Mouse (Mus musculus): Measurements from ENCODE around the gene Etv6. TPM values are rescaled to one million over a fixed set of nuclear protein-coding genes. Genes with fewer than 3 reads are reported as not detected.

Etv6 gene
- polyA plus RNA-seq, 1 experiment from 2014 or later = 2.7 TPM

- H3K9ac ChIP-seq (ENCODE audit: low read depth, low read length) = no peak overlapping the region
- 66% methylated on average over 9 of the region's 9 CpGs for WGBS (ENCODE audit: insufficient replicate concordance)
- no peaks in the 10 kb centered on the region; the same call in 1 of the 2 replicates for H3K4me1 ChIP-seq (ENCODE audit: control insufficient read depth, low read depth, low read length)
- no peaks in the 10 kb centered on the region for H3K27me3 ChIP-seq (ENCODE audit: control insufficient read depth, insufficient read depth, low read depth, low read length)
- no peaks in the 10 kb centered on the region for H3K36me3 ChIP-seq (ENCODE audit: control insufficient read depth, insufficient read depth)
- ATAC-seq (ENCODE audit: low read depth) = no peak
- no peak overlapping the region for H3K4me3 ChIP-seq (ENCODE audit: low read depth, low read length)
- no peaks in the 10 kb centered on the region for H3K9me3 ChIP-seq (replicated peaks; ENCODE audit: control insufficient read depth, low read length)
- H3K27ac ChIP-seq (ENCODE audit: low read length) = no peak overlapping the region
- H3K4me2 ChIP-seq (ENCODE audit: low read depth, low read length) = no peak overlapping the region
Observed at GRCm38 (mm10) chr6:134060036-134060435, 24.5 kb downstream of the Etv6 start.

GRCm38 (mm10) chr6:134060811-134061210 lies 25.3 kb downstream of the Etv6 start:
- Histone ChIP-seq H3K4me1 (ENCODE audit: control insufficient read depth, low read depth, low read length) (no peaks in the 10 kb centered on the region; the same call in 1 of the 2 replicates), H3K27ac (ENCODE audit: low read length) (0 out of 2 replicates have a peak overlapping the region, but pooled peaks have one; percentile 14), H3K9me3 (replicated peaks; ENCODE audit: control insufficient read depth, low read length) (no peaks in the 10 kb centered on the region), H3K9ac (ENCODE audit: low read depth, low read length) (no peak overlapping the region), H3K36me3 (ENCODE audit: control insufficient read depth, insufficient read depth) (no peaks in the 10 kb centered on the region), H3K4me2 (ENCODE audit: low read depth, low read length) (no peak overlapping the region), H3K4me3 (ENCODE audit: low read depth, low read length) (no peak overlapping the region), H3K27me3 (ENCODE audit: control insufficient read depth, insufficient read depth, low read depth, low read length) (no peaks in the 10 kb centered on the region)
- no peak for ATAC-seq (ENCODE audit: low read depth)
- 50% methylated on average over 12 of the region's 12 CpGs for WGBS (ENCODE audit: insufficient replicate concordance)

GRCm38 (mm10) chr6:134065018-134065725 lies 29.7 kb downstream of the Etv6 start:
- no peaks in the 10 kb centered on the region; the same call in 1 of the 2 replicates for H3K4me1 ChIP-seq (ENCODE audit: control insufficient read depth, low read depth, low read length)
- H3K9ac ChIP-seq (ENCODE audit: low read depth, low read length) = no peak overlapping the region
- no peaks in the 10 kb centered on the region for H3K9me3 ChIP-seq (replicated peaks; ENCODE audit: control insufficient read depth, low read length)
- 46% methylated on average over 11 of the region's 11 CpGs for WGBS (ENCODE audit: insufficient replicate concordance)
- no peaks in the 10 kb centered on the region for H3K27me3 ChIP-seq (ENCODE audit: control insufficient read depth, insufficient read depth, low read depth, low read length)
- no peak overlapping the region for H3K4me3 ChIP-seq (ENCODE audit: low read depth, low read length)
- no peak overlapping the region for H3K27ac ChIP-seq (ENCODE audit: low read length)
- ATAC-seq (ENCODE audit: low read depth) = no peak
- H3K36me3 ChIP-seq (ENCODE audit: control insufficient read depth, insufficient read depth) = no peaks in the 10 kb centered on the region
- H3K4me2 ChIP-seq (ENCODE audit: low read depth, low read length) = no peak overlapping the region

GRCm38 (mm10) chr6:134066112-134066511 lies 30.6 kb downstream of the Etv6 start:
- no peaks in the 10 kb centered on the region; the same call in 1 of the 2 replicates for H3K4me1 ChIP-seq (ENCODE audit: control insufficient read depth, low read depth, low read length)
- no peak overlapping the region for H3K9ac ChIP-seq (ENCODE audit: low read depth, low read length)
- H3K4me3 ChIP-seq (ENCODE audit: low read depth, low read length) = no peak overlapping the region
- WGBS (ENCODE audit: insufficient replicate concordance) = 36% methylated on average over 6 of the region's 6 CpGs
- no peak overlapping the region for H3K27ac ChIP-seq (ENCODE audit: low read length)
- H3K9me3 ChIP-seq (replicated peaks; ENCODE audit: control insufficient read depth, low read length) = no peaks in the 10 kb centered on the region
- no peaks in the 10 kb centered on the region for H3K27me3 ChIP-seq (ENCODE audit: control insufficient read depth, insufficient read depth, low read depth, low read length)
- no peaks in the 10 kb centered on the region for H3K36me3 ChIP-seq (ENCODE audit: control insufficient read depth, insufficient read depth)
- no peak for ATAC-seq (ENCODE audit: low read depth)
- H3K4me2 ChIP-seq (ENCODE audit: low read depth, low read length) = no peak overlapping the region

- 63% methylated on average over 4 of the region's 4 CpGs for WGBS (ENCODE audit: insufficient replicate concordance)
- H3K9ac ChIP-seq (ENCODE audit: low read depth, low read length) = no peak overlapping the region
- no peaks in the 10 kb centered on the region for H3K27me3 ChIP-seq (ENCODE audit: control insufficient read depth, insufficient read depth, low read depth, low read length)
- H3K27ac ChIP-seq (ENCODE audit: low read length) = no peak overlapping the region
- H3K9me3 ChIP-seq (replicated peaks; ENCODE audit: control insufficient read depth, low read length) = no peaks in the 10 kb centered on the region
- H3K4me1 ChIP-seq (ENCODE audit: control insufficient read depth, low read depth, low read length) = no peaks in the 10 kb centered on the region; the same call in 1 of the 2 replicates
- H3K4me2 ChIP-seq (ENCODE audit: low read depth, low read length) = no peak overlapping the region
- H3K4me3 ChIP-seq (ENCODE audit: low read depth, low read length) = no peak overlapping the region
- no peaks in the 10 kb centered on the region for H3K36me3 ChIP-seq (ENCODE audit: control insufficient read depth, insufficient read depth)
- ATAC-seq (ENCODE audit: low read depth) = no peak
Observed at GRCm38 (mm10) chr6:134066996-134067395, 31.5 kb downstream of the Etv6 start.

- WGBS (ENCODE audit: insufficient replicate concordance) = 72% methylated on average over 8 of the region's 8 CpGs
- Histone ChIP-seq H3K27me3 (ENCODE audit: control insufficient read depth, insufficient read depth, low read depth, low read length) (no peaks in the 10 kb centered on the region), H3K9ac (ENCODE audit: low read depth, low read length) (no peak overlapping the region)
Observed at GRCm38 (mm10) chr6:134067536-134067935, 32.0 kb downstream of the Etv6 start.

GRCm38 (mm10) chr6:134072439-134072838 lies 36.9 kb downstream of the Etv6 start:
- WGBS (ENCODE audit: insufficient replicate concordance) = 43% methylated on average over 7 of the region's 7 CpGs
- Histone ChIP-seq H3K36me3 (ENCODE audit: control insufficient read depth, insufficient read depth) (no peaks in the 10 kb centered on the region), H3K9ac (ENCODE audit: low read depth, low read length) (no peak overlapping the region), H3K27me3 (ENCODE audit: control insufficient read depth, insufficient read depth, low read depth, low read length) (no peaks in the 10 kb centered on the region), H3K4me3 (ENCODE audit: low read depth, low read length) (no peak overlapping the region), H3K4me2 (ENCODE audit: low read depth, low read length) (no peak overlapping the region), H3K9me3 (replicated peaks; ENCODE audit: control insufficient read depth, low read length) (no peaks in the 10 kb centered on the region), H3K27ac (ENCODE audit: low read length) (no peak overlapping the region), H3K4me1 (ENCODE audit: control insufficient read depth, low read depth, low read length) (no peaks in the 10 kb centered on the region; the same call in 1 of the 2 replicates)
- ATAC-seq (ENCODE audit: low read depth) = no peak

More at GRCm38 (mm10) chr6:134067536-134067935, 32.0 kb downstream of the Etv6 start:
- H3K4me3 ChIP-seq (ENCODE audit: low read depth, low read length) = no peak overlapping the region
- H3K4me2 ChIP-seq (ENCODE audit: low read depth, low read length) = no peak overlapping the region
- H3K36me3 ChIP-seq (ENCODE audit: control insufficient read depth, insufficient read depth) = no peaks in the 10 kb centered on the region
- H3K27ac ChIP-seq (ENCODE audit: low read length) = no peak overlapping the region
- no peak for ATAC-seq (ENCODE audit: low read depth)
- no peaks in the 10 kb centered on the region for H3K9me3 ChIP-seq (replicated peaks; ENCODE audit: control insufficient read depth, low read length)
- no peaks in the 10 kb centered on the region; the same call in 1 of the 2 replicates for H3K4me1 ChIP-seq (ENCODE audit: control insufficient read depth, low read depth, low read length)

GRCm38 (mm10) chr6:134072906-134073305 lies 37.4 kb downstream of the Etv6 start:
- ATAC-seq (ENCODE audit: low read depth) = no peak
- Histone ChIP-seq H3K27me3 (ENCODE audit: control insufficient read depth, insufficient read depth, low read depth, low read length) (no peaks in the 10 kb centered on the region), H3K4me2 (ENCODE audit: low read depth, low read length) (no peak overlapping the region), H3K4me1 (ENCODE audit: control insufficient read depth, low read depth, low read length) (no peaks in the 10 kb centered on the region; the same call in 1 of the 2 replicates), H3K36me3 (ENCODE audit: control insufficient read depth, insufficient read depth) (no peaks in the 10 kb centered on the region), H3K27ac (ENCODE audit: low read length) (no peak overlapping the region), H3K4me3 (ENCODE audit: low read depth, low read length) (no peak overlapping the region), H3K9me3 (replicated peaks; ENCODE audit: control insufficient read depth, low read length) (no peaks in the 10 kb centered on the region), H3K9ac (ENCODE audit: low read depth, low read length) (no peak overlapping the region)
- whole genome bisulfite sequencing (ENCODE audit: insufficient replicate concordance) = 57% methylated on average over 6 of the region's 6 CpGs

GRCm38 (mm10) chr6:134074353-134074752 lies 38.9 kb downstream of the Etv6 start:
- no peak overlapping the region for H3K27ac ChIP-seq (ENCODE audit: low read length)
- ATAC-seq (ENCODE audit: low read depth) = no peak
- no peak overlapping the region for H3K4me2 ChIP-seq (ENCODE audit: low read depth, low read length)
- no peak overlapping the region for H3K9ac ChIP-seq (ENCODE audit: low read depth, low read length)
- H3K27me3 ChIP-seq (ENCODE audit: control insufficient read depth, insufficient read depth, low read depth, low read length) = no peaks in the 10 kb centered on the region
- H3K36me3 ChIP-seq (ENCODE audit: control insufficient read depth, insufficient read depth) = no peaks in the 10 kb centered on the region
- H3K9me3 ChIP-seq (replicated peaks; ENCODE audit: control insufficient read depth, low read length) = no peaks in the 10 kb centered on the region
- no peaks in the 10 kb centered on the region for H3K4me1 ChIP-seq (ENCODE audit: control insufficient read depth, low read depth, low read length)
- H3K4me3 ChIP-seq (ENCODE audit: low read depth, low read length) = no peak overlapping the region
- 50% methylated on average over 1 of the region's 1 CpGs for WGBS (ENCODE audit: insufficient replicate concordance)
